Mouse (Mus musculus) MEL (cell line): Measurements from ENCODE around the gene Nfyb. TPM values are rescaled to one million over a fixed set of nuclear protein-coding genes. Genes with fewer than 3 reads are reported as not detected.

ENCODE experiments used
- DNase-seq: peaks from one replicate; pipeline ENCODE4 v3.0.0; 2011; ENCODE audit warnings: low read depth, low spot score
- H3K27ac ChIP-seq: 2 replicates; pipeline ENCODE4 v1.5.1; 2012; ENCODE audit warnings: low read depth, mild to moderate bottlenecking, control low read depth, low read length, moderate library complexity; ENCODE audit not compliant: control insufficient read depth
- H3K27me3 ChIP-seq, 2 experiments: fragments of 150-350 bp in 1 of 2; sonication (generic) in 1 of 2; 2 replicates each; pipeline ENCODE4 v1.6.1; 2012; ENCODE audit warnings: low read length in 2 of 2, mild to moderate bottlenecking in 2 of 2, improper control_type of control experiment in 1 of 2, moderate library complexity in 1 of 2; ENCODE audit not compliant: insufficient read depth in 2 of 2, control insufficient read depth in 1 of 2
- H3K36me3 ChIP-seq, 2 experiments: 2 replicates each; pipeline ENCODE4 v1.6.1; 2012 to 2014; ENCODE audit warnings: low read length in 2 of 2, improper control_type of control experiment in 1 of 2, inconsistent platforms in 1 of 2, mild to moderate bottlenecking in 1 of 2; ENCODE audit not compliant: insufficient read depth in 2 of 2, control insufficient read depth in 1 of 2
- H3K4me1 ChIP-seq, 2 experiments: fragments of 150-350 bp in 1 of 2; sonication (generic) in 1 of 2; 2 replicates each; pipeline ENCODE4 v1.6.1; 2012; ENCODE audit warnings: low read length in 2 of 2, improper control_type of control experiment in 1 of 2, mild to moderate bottlenecking in 1 of 2; ENCODE audit not compliant: insufficient read depth in 2 of 2, control insufficient read depth in 1 of 2
- H3K4me3 ChIP-seq, 2 experiments: fragments of 150-350 bp in 1 of 2; sonication (generic) in 1 of 2; 2 replicates each; pipeline ENCODE4 v1.5.1; 2012; ENCODE audit warnings: low read depth in 2 of 2, low read length in 2 of 2, mild to moderate bottlenecking in 2 of 2, moderate library complexity in 2 of 2, control low read depth in 1 of 2, improper control_type of control experiment in 1 of 2; ENCODE audit not compliant: control insufficient read depth in 1 of 2, insufficient read depth in 1 of 2
- H3K79me2 ChIP-seq: 2 replicates; pipeline ENCODE4 v1.6.1; 2012; ENCODE audit warnings: mild to moderate bottlenecking, low read length, moderate library complexity; ENCODE audit not compliant: control insufficient read depth, poor library complexity, insufficient read depth
- H3K9ac ChIP-seq: 2 replicates; pipeline ENCODE4 v1.6.1; 2012; ENCODE audit warnings: low read depth, mild to moderate bottlenecking, control low read depth, low read length, moderate library complexity; ENCODE audit not compliant: control insufficient read depth, poor library complexity, severe bottlenecking
- H3K9me3 ChIP-seq: fragments of 150-350 bp; sonication (generic); replicated peaks from 2 replicates; pipeline ENCODE4 v1.6.1; 2012; ENCODE audit warnings: mild to moderate bottlenecking, low read length, improper control_type of control experiment, moderate library complexity; ENCODE audit not compliant: insufficient read depth
- BHLHE40 ChIP-seq: IDR thresholded peaks from 2 replicates; pipeline ENCODE4 v1.6.1; 2012; ENCODE audit warnings: low read depth, mild to moderate bottlenecking, inconsistent platforms, low read length, improper control_type of control experiment, borderline replicate concordance
- CTCF ChIP-seq, 3 experiments: IDR thresholded peaks in 2 of 3; conservative IDR thresholded peaks in 1 of 3; 2 replicates each; pipeline ENCODE4 v1.5.1; 2011 to 2012; ENCODE audit warnings: low read length in 3 of 3, low read depth in 2 of 3, mild to moderate bottlenecking in 2 of 3, improper control_type of control experiment in 1 of 3, inconsistent platforms in 1 of 3, mixed read lengths in 1 of 3, moderate library complexity in 1 of 3; ENCODE audit not compliant: control insufficient read depth in 1 of 3, insufficient read depth in 1 of 3, poor library complexity in 1 of 3, severe bottlenecking in 1 of 3
- E2F4 ChIP-seq: IDR thresholded peaks from 2 replicates; pipeline ENCODE4 v1.6.1; 2011; ENCODE audit warnings: low read depth, low read length, improper control_type of control experiment, borderline replicate concordance
- ELF1 ChIP-seq: IDR thresholded peaks from 2 replicates; pipeline ENCODE4 v1.6.1; 2014; ENCODE audit warnings: low read depth, mild to moderate bottlenecking, inconsistent platforms, low read length, improper control_type of control experiment, moderate library complexity
- ETS1 ChIP-seq: IDR thresholded peaks from 2 replicates; pipeline ENCODE4 v1.6.1; 2012; ENCODE audit warnings: low read depth, mild to moderate bottlenecking, inconsistent platforms, low read length, improper control_type of control experiment, moderate library complexity
- GABPA ChIP-seq: IDR thresholded peaks from 2 replicates; pipeline ENCODE4 v1.6.1; 2012; ENCODE audit warnings: low read depth, mild to moderate bottlenecking, inconsistent platforms, low read length, improper control_type of control experiment, moderate library complexity
- GATA1 ChIP-seq: IDR thresholded peaks from 2 replicates; pipeline ENCODE4 v1.6.1; 2011; ENCODE audit warnings: low read depth, low read length, improper control_type of control experiment
- HCFC1 ChIP-seq: IDR thresholded peaks from 2 replicates; pipeline ENCODE4 v1.6.1; 2012; ENCODE audit warnings: low read depth, mild to moderate bottlenecking, inconsistent platforms, low read length, improper control_type of control experiment, moderate library complexity
- JUND ChIP-seq: IDR thresholded peaks from 2 replicates; pipeline ENCODE4 v1.6.1; 2011; ENCODE audit warnings: low read depth, mild to moderate bottlenecking, improper control_type of control experiment, low read length
- MAFK ChIP-seq: IDR thresholded peaks from 2 replicates; pipeline ENCODE4 v1.6.1; 2011; ENCODE audit warnings: low read depth, mild to moderate bottlenecking, low read length, improper control_type of control experiment, borderline replicate concordance
- MAZ ChIP-seq: IDR thresholded peaks from 2 replicates; pipeline ENCODE4 v1.6.1; 2012; ENCODE audit warnings: low read depth, mild to moderate bottlenecking, inconsistent platforms, low read length, improper control_type of control experiment
- MXI1 ChIP-seq: IDR thresholded peaks from 2 replicates; pipeline ENCODE4 v1.6.1; 2011; ENCODE audit warnings: mild to moderate bottlenecking, low read depth, low read length, improper control_type of control experiment
- NELFE ChIP-seq: IDR thresholded peaks from 2 replicates; pipeline ENCODE4 v1.6.1; 2011; ENCODE audit warnings: low read depth, low read length, improper control_type of control experiment
- NRF1 ChIP-seq: IDR thresholded peaks from 2 replicates; pipeline ENCODE4 v1.6.1; 2014; ENCODE audit warnings: low read depth, mild to moderate bottlenecking, inconsistent platforms, low read length, improper control_type of control experiment, moderate library complexity; ENCODE audit not compliant: poor library complexity, insufficient read depth, severe bottlenecking
- POLR2A ChIP-seq, 2 experiments: IDR thresholded peaks; 2 replicates each; pipeline ENCODE4 v1.6.1; 2011 to 2012; ENCODE audit warnings: low read length in 2 of 2, mild to moderate bottlenecking in 2 of 2, control low read depth in 1 of 2, improper control_type of control experiment in 1 of 2, low read depth in 1 of 2, moderate library complexity in 1 of 2; ENCODE audit not compliant: control insufficient read depth in 1 of 2, insufficient read depth in 1 of 2, poor library complexity in 1 of 2
- POLR2AphosphoS2 ChIP-seq: IDR thresholded peaks from 2 replicates; pipeline ENCODE4 v1.6.1; 2011; ENCODE audit warnings: low read length, improper control_type of control experiment
- RCOR1 ChIP-seq: IDR thresholded peaks from 2 replicates; pipeline ENCODE4 v1.6.1; 2012; ENCODE audit warnings: low read depth, mild to moderate bottlenecking, inconsistent platforms, low read length, improper control_type of control experiment
- SIN3A ChIP-seq: IDR thresholded peaks from 2 replicates; pipeline ENCODE4 v1.6.1; 2012; ENCODE audit warnings: low read length, improper control_type of control experiment, inconsistent platforms
- TAL1 ChIP-seq: IDR thresholded peaks from 2 replicates; pipeline ENCODE4 v1.6.1; 2012; ENCODE audit warnings: mild to moderate bottlenecking, inconsistent platforms, low read length, moderate library complexity, mixed read lengths
- TBP ChIP-seq: IDR thresholded peaks from 2 replicates; pipeline ENCODE4 v1.8.0; 2011; ENCODE audit warnings: low read depth, low read length, improper control_type of control experiment
- TCF12 ChIP-seq: IDR thresholded peaks from 2 replicates; pipeline ENCODE4 v1.6.1; 2014; ENCODE audit warnings: low read depth, mild to moderate bottlenecking, inconsistent platforms, low read length, improper control_type of control experiment, moderate library complexity
- USF2 ChIP-seq, 2 experiments: IDR thresholded peaks; 2 replicates each; pipeline ENCODE4 v1.6.1; 2011 to 2012; ENCODE audit warnings: improper control_type of control experiment in 2 of 2, low read length in 2 of 2, borderline replicate concordance in 1 of 2, inconsistent platforms in 1 of 2, low read depth in 1 of 2, mild to moderate bottlenecking in 1 of 2; ENCODE audit not compliant: insufficient read depth in 1 of 2
- polyA plus RNA-seq, 2 experiments: library from polyadenylated mRNA; stranded (reverse) in 1 of 2; unstranded in 1 of 2; fragments of >175 nt in 1 of 2; fragments of >200 nt in 1 of 2; gene quantifications; 2 replicates each; pipeline versions ENCODE4 v1.2.1 to v1.2.4; 2012; ENCODE audit warnings: low replicate concordance in 2 of 2, low read depth in 1 of 2; ENCODE audit not compliant: insufficient read length in 2 of 2, insufficient read depth in 1 of 2, missing spikeins in 1 of 2
- total RNA-seq: library from RNA; depleted of rRNA; stranded (reverse); fragments of 300-350 nt; gene quantifications from 2 replicates; pipeline ENCODE4 v1.2.3, GENCODE M21; 2012

Gene Nfyb
- total and polyA plus RNA-seq, 3 experiments = 32.6 to 38.3 TPM; not detected in 1

- no peak for TF ChIP-seq MAFK
- no peak for TF ChIP-seq ETS1
- no peak for TF ChIP-seq E2F4
- TF ChIP-seq POLR2A (IDR thresholded peaks at IDR 0.05; ENCODE audit: control insufficient read depth in 1 of 2, insufficient read depth in 1 of 2, low read depth in 1 of 2, low read length in 2 of 2, poor library complexity in 1 of 2) = no peak
- TF ChIP-seq POLR2AphosphoS2 = no peak
- TF ChIP-seq NELFE = no peak
- Histone ChIP-seq H3K9me3 (no peaks in the 10 kb centered on the region), H3K4me3 (no peak overlapping the region), H3K4me1 (peaks cover 4 to 35% of the 10 kb centered on the region in 2 experiments), H3K27me3 (no peaks in the 10 kb centered on the region), H3K79me2 (no peaks in the 10 kb centered on the region), H3K36me3 (peaks cover 0 to 14% of the 10 kb centered on the region in 2 experiments; a peak in 2 of 4 replicates), H3K27ac (no peak overlapping the region), H3K9ac (no peak overlapping the region)
- DNase-seq = no peak
Measured at GRCm38 (mm10) chr10:82809352-82809751, 45.4 kb upstream of the Nfyb start.

GRCm38 (mm10) chr10:82808891-82809290 is 44.9 kb upstream of the Nfyb start:
- no peak for DNase-seq
- H3K79me2 ChIP-seq = no peaks in the 10 kb centered on the region
- H3K27ac ChIP-seq = no peak overlapping the region
- H3K4me3 ChIP-seq = no peak overlapping the region
- H3K4me1 ChIP-seq = peaks cover 4 to 33% of the 10 kb centered on the region in 2 experiments
- H3K36me3 ChIP-seq = peaks cover 0 to 12% of the 10 kb centered on the region in 2 experiments; a peak in 2 of 4 replicates
- no peaks in the 10 kb centered on the region for H3K27me3 ChIP-seq
- TF ChIP-seq USF2 (IDR thresholded peaks at IDR 0.05; ENCODE audit: borderline replicate concordance in 1 of 2, insufficient read depth in 1 of 2, low read depth in 1 of 2, low read length in 2 of 2) = no peak
- no peak for TF ChIP-seq RCOR1
- no peak for TF ChIP-seq MAZ
- no peak for TF ChIP-seq MXI1
- no peak for TF ChIP-seq JUND
- TF ChIP-seq TCF12 = no peak
- no peaks in the 10 kb centered on the region for H3K9me3 ChIP-seq
- no peak overlapping the region for H3K9ac ChIP-seq

- no peaks in the 10 kb centered on the region for H3K79me2 ChIP-seq
- peak overlapping the region; percentile 52 to 53 for H3K4me3 ChIP-seq
- H3K9ac ChIP-seq = peak overlapping the region; percentile 46
- H3K36me3 ChIP-seq = peaks cover 0 to 12% of the 10 kb centered on the region in 2 experiments; a peak in 2 of 4 replicates
- DNase-seq = peak; percentile 89
- no peaks in the 10 kb centered on the region for H3K27me3 ChIP-seq
- no peaks in the 10 kb centered on the region for H3K9me3 ChIP-seq
- TF ChIP-seq USF2 (IDR thresholded peaks at IDR 0.05; ENCODE audit: borderline replicate concordance in 1 of 2, insufficient read depth in 1 of 2, low read depth in 1 of 2, low read length in 2 of 2) (no peak), CTCF (IDR thresholded peaks at IDR 0.05 in 2 of 3, conservative IDR thresholded peaks at IDR 0.05 in 1 of 3; ENCODE audit: control insufficient read depth in 1 of 3, insufficient read depth in 1 of 3, low read depth in 2 of 3, low read length in 3 of 3, poor library complexity in 1 of 3, severe bottlenecking in 1 of 3) (no peak), TAL1 (no peak), ETS1 (peak; percentile 37; the same call in 1 of the 2 replicates), JUND (peak; percentile 60; the same call in 1 of the 2 replicates), TBP (peak; percentile 73; the same call in 1 of the 2 replicates), ELF1 (peak; percentile 87), GATA1 (peak; percentile 53), SIN3A (peak; percentile 55; the same call in 1 of the 2 replicates), NRF1 (no peak), POLR2A (IDR thresholded peaks at IDR 0.05; ENCODE audit: control insufficient read depth in 1 of 2, insufficient read depth in 1 of 2, low read depth in 1 of 2, low read length in 2 of 2, poor library complexity in 1 of 2) (peak in 1 of 2 experiments; percentile 73; a peak in 2 of 4 replicates), MAZ (0 out of 2 replicates have a peak, but pooled peaks have one; percentile 62), BHLHE40 (no peak), GABPA (no peak), HCFC1 (peak; percentile 50), NELFE (peak; percentile 64)
- TF ChIP-seq, all 39 proteins: peak for 10
- H3K4me1 ChIP-seq = peaks cover 4 to 27% of the 10 kb centered on the region in 2 experiments
- peak overlapping the region; percentile 70 for H3K27ac ChIP-seq
Measured at GRCm38 (mm10) chr10:82808155-82808554, 44.2 kb upstream of the Nfyb start.
